In the genomic region with DNA sequence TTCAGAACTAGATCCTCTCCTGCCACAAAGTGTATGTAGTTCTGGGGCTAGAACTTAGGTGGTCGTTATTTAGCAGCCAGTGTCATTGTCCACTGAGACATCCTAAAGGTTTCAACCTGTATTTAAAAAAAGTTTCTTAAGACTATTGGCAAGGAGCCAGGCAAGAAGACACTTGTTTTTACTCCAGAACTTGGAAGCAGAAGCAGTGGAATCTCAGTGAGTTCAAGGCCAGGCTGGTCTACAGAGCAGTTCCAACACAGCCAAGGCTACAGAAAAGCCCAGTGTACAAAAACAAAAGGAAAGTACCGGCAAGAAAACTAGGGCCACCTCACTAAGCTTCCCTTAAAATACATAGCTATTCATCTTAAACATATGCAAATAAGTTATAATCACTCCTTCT, we compare ENCODE assay signal across 24 mouse cellular contexts. TPM values are rescaled to one million over a fixed set of nuclear protein-coding genes. Genes with fewer than 3 reads are reported as not detected.
A peak's percentile ranks its signal among the peaks of the same experiment; 100 is the strongest.
DNase-seq lines count a peak whose midpoint lies in the region; ATAC-seq lines count a peak whose summit lies in the region.
"Had no signal": no experiment of that assay in that cellular context is flagged by ENCODE, and none has a peak within 500 bp of the region (broad histone marks: within the 10 kb centered on the region; RNA-seq: fewer than 3 reads in every experiment).

No protein-coding gene starts in this region.

- peak; percentile 37 to 76 for DNase-seq in adrenal gland, adult (ENCODE audit: inconsistent age in 2 of 2, low spot score in 1 of 2)
- no peak for DNase-seq in adrenal gland, postnatal 25 days
- peak; percentile 31 for DNase-seq in adrenal gland, adult 8-10 months
- no peak for DNase-seq in adrenal gland, adult 18-20 months (ENCODE audit: low spot score in 2 of 2)
- DNase-seq in ovary, postnatal 36 days (ENCODE audit: low spot score), result peak; percentile 10
- no peak for DNase-seq in ovary, postnatal 14 days (ENCODE audit: low spot score)
- DNase-seq in adrenal gland, postnatal 36 days, result peak; percentile 35 to 45
- DNase-seq in midbrain, embryonic 11.5 days (ENCODE audit: low spot score, missing footprints), result no peak
- DNase-seq: B cell, adult 2 months; cerebellum, adult 11 months; cerebellum, adult 18-20 months; cerebellum, adult 9-10 months; cerebellum, postnatal 10 days; cerebellum, postnatal 25 days; forebrain, postnatal 0 days had no signal

- H3K9me3 ChIP-seq in midbrain, embryonic 11.5 days (ENCODE audit: control insufficient read depth, low read length), result no peaks in the 10 kb centered on the region
- H3K9me3 ChIP-seq: embryonic facial prominence, embryonic 10.5 days; embryonic facial prominence, embryonic 12.5 days; forebrain, embryonic 13.5 days; forebrain, embryonic 15.5 days; G1E had no signal

- no peaks in the 10 kb centered on the region for H3K4me1 ChIP-seq in midbrain, embryonic 11.5 days (ENCODE audit: control insufficient read depth, insufficient read depth, low read length)
- H3K4me1 ChIP-seq: embryonic facial prominence, embryonic 10.5 days; embryonic facial prominence, embryonic 12.5 days; forebrain, embryonic 13.5 days; forebrain, embryonic 15.5 days had no signal

- no peak overlapping the region for H3K4me3 ChIP-seq in midbrain, embryonic 11.5 days (ENCODE audit: low read depth, low read length)
- H3K4me3 ChIP-seq: embryonic facial prominence, embryonic 10.5 days; embryonic facial prominence, embryonic 12.5 days; forebrain, embryonic 13.5 days; forebrain, embryonic 15.5 days had no signal

- H3K4me2 ChIP-seq in midbrain, embryonic 11.5 days, result no peak overlapping the region
- H3K4me2 ChIP-seq: embryonic facial prominence, embryonic 12.5 days; forebrain, embryonic 13.5 days; forebrain, embryonic 15.5 days had no signal

- 92% methylated on average over 2 of the region's 2 CpGs for WGBS in midbrain, embryonic 11.5 days

- H3K9ac ChIP-seq in midbrain, embryonic 11.5 days (ENCODE audit: low read length), result no peak overlapping the region
- H3K9ac ChIP-seq: embryonic facial prominence, embryonic 12.5 days; forebrain, embryonic 13.5 days; forebrain, embryonic 15.5 days; forebrain, postnatal 0 days had no signal

- peaks cover 22% of the 10 kb centered on the region for H3K36me3 ChIP-seq in midbrain, embryonic 11.5 days (ENCODE audit: control insufficient read depth, insufficient read depth, low read length)

- no peaks in the 10 kb centered on the region for H3K27me3 ChIP-seq in midbrain, embryonic 11.5 days (ENCODE audit: control insufficient read depth, insufficient read depth, low read length)
- H3K27me3 ChIP-seq: CH12.LX; embryonic facial prominence, embryonic 12.5 days; forebrain, embryonic 13.5 days; forebrain, embryonic 15.5 days; Patski had no signal

- no peak for ATAC-seq in midbrain, embryonic 11.5 days (ENCODE audit: low FRiP score)
- ATAC-seq: activated CD4-positive, CD25-positive, alpha-beta regulatory T cell, adult 4 months; CD4-positive, CD25-positive, alpha-beta regulatory T cell, adult 4 months; forebrain, embryonic 13.5 days; forebrain, embryonic 15.5 days; forebrain, postnatal 0 days; Patski had no signal

- H3K27ac ChIP-seq in midbrain, embryonic 11.5 days (ENCODE audit: low read depth, low read length), result no peak overlapping the region
- H3K27ac ChIP-seq: embryonic facial prominence, embryonic 10.5 days; embryonic facial prominence, embryonic 12.5 days; forebrain, embryonic 13.5 days; forebrain, embryonic 15.5 days had no signal

RNA-seq across cellular contexts. Expression of gene Abce1, which starts 19.0 kb away (rescaled TPM):
- 80.1 and 93.7 TPM in 2 replicates for total RNA-seq in adrenal gland, postnatal 25 days (2021)
- 10 to 100 TPM; 68.5 to 79.7 (median 73.3) TPM for total RNA-seq in adrenal gland, adult 8-10 months (2022)
- 10 to 100 TPM; 68.9 to 84.2 TPM for total RNA-seq in adrenal gland, adult 18-20 months (2021)
- total RNA-seq in adrenal gland, postnatal 36 days (2021), result 10 to 100 TPM; 80.0 to 92.9 TPM
- 139 and 160 TPM in 2 replicates for polyA plus RNA-seq in midbrain, embryonic 11.5 days (2014; fragmentation: Nextera tagmentation; extraction: Ambion mirVana)

RNA-seq across cellular contexts. Expression of gene Anapc10, which starts 19.1 kb away (rescaled TPM):
- total RNA-seq in adrenal gland, postnatal 25 days (2021), result 9.8 and 12.7 TPM in 2 replicates
- 1 to 10 TPM; 7.3 to 9.6 (median 7.9) TPM for total RNA-seq in adrenal gland, adult 8-10 months (2022)
- total RNA-seq in adrenal gland, adult 18-20 months (2021), result 10 to 100 TPM in 1 of 2 experiments, 1 to 10 TPM in 1; 8.3 to 10.6 TPM
- 10 to 100 TPM in 1 of 2 experiments, 1 to 10 TPM in 1; 9.6 to 10.9 TPM for total RNA-seq in adrenal gland, postnatal 36 days (2021)
- polyA plus RNA-seq in midbrain, embryonic 11.5 days (2014; fragmentation: Nextera tagmentation; extraction: Ambion mirVana), result 43.7 and 46.6 TPM in 2 replicates

RNA-seq across cellular contexts. Expression of gene Otud4, which starts 53.1 kb away (rescaled TPM):
- 51.5 and 60.6 TPM in 2 replicates for total RNA-seq in adrenal gland, postnatal 25 days (2021)
- total RNA-seq in adrenal gland, adult 8-10 months (2022), result 10 to 100 TPM; 41.6 to 58.1 (median 48.9) TPM
- 10 to 100 TPM; 37.6 to 46.8 TPM for total RNA-seq in adrenal gland, adult 18-20 months (2021)
- 10 to 100 TPM; 51.7 to 51.9 TPM for total RNA-seq in adrenal gland, postnatal 36 days (2021)
- polyA plus RNA-seq in midbrain, embryonic 11.5 days (2014; fragmentation: Nextera tagmentation; extraction: Ambion mirVana), result 22.2 and 22.7 TPM in 2 replicates

Comparison
In these comparisons a context has a peak if more than half of its experiments do, and no peak if none do; other contexts are left out.
1. DNase-seq: peak in adrenal gland, adult (2 of 2), adrenal gland, adult 8-10 months (single experiment), ovary, postnatal 36 days (single experiment) and adrenal gland, postnatal 36 days (2 of 2); none in adrenal gland, postnatal 25 days (single experiment), adrenal gland, adult 18-20 months (0 of 2), ovary, postnatal 14 days (single experiment) and midbrain, embryonic 11.5 days (single experiment).